Mouse (Mus musculus): ENCODE results near the gene Arl3. TPM values are rescaled to one million over a fixed set of nuclear protein-coding genes. Genes with fewer than 3 reads are reported as not detected.

Gene Arl3
- total and polyA plus RNA-seq, 3 experiments = 24.1 to 46.5 (median 45.3) TPM

DNA sequence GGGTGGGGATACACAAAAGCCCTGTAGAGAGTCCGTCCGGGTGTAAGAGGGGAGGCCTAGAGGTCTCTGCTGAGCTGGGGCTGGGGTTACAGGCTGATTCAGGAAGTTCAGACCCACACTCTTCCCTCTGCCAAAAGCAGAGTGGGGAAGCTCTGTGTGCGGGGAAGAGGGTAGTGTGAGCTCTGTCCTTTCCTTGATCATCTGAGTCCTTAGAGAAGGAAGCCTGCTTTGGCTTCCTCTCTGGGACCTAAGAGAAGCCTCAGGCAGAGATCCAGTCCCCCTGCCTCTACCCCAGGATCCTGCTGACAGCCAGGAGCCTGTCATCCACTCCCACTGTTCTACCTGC, 66.7 kb downstream of the Arl3 start:
- Histone ChIP-seq H3K36me3 (replicated peaks in 1 of 2; ENCODE audit: control insufficient read depth in 1 of 2, insufficient read depth in 1 of 2, low read length in 1 of 2) (peaks cover 20 to 65% of the 10 kb centered on the region in 2 experiments), H3K4me1 (ENCODE audit: control insufficient read depth in 1 of 2, insufficient read depth in 2 of 2) (peaks cover 22 to 61% of the 10 kb centered on the region in 2 experiments), H3K4me2 (ENCODE audit: insufficient read depth, low read depth, poor library complexity, severe bottlenecking) (peak overlapping the region; percentile 82), H3K9me3 (replicated peaks; ENCODE audit: low read length) (no peaks in the 10 kb centered on the region), H3K27ac (ENCODE audit: insufficient read depth, low read depth) (no peak overlapping the region), H3K4me3 (replicated peaks in 1 of 3; ENCODE audit: low read depth in 2 of 3, low read length in 2 of 3, poor library complexity in 1 of 3) (peak overlapping the region; percentile 82 to 93 (median 93)), H3K9ac (ENCODE audit: insufficient read depth, low read depth) (peak overlapping the region; percentile 98), H3K27me3 (replicated peaks) (no peaks in the 10 kb centered on the region), H3K79me2 (replicated peaks; ENCODE audit: control insufficient read depth, extremely low read depth, insufficient read depth, poor library complexity, severe bottlenecking) (peaks cover 82% of the 10 kb centered on the region)
- TF ChIP-seq RCOR1 (conservative IDR thresholded peaks at IDR 0.05; ENCODE audit: low read depth, low read length) = no peak
- TF ChIP-seq ZNF384 (IDR thresholded peaks at IDR 0.05; ENCODE audit: low read depth, low read length) = no peak
- TF ChIP-seq IRF4 (IDR thresholded peaks at IDR 0.05; ENCODE audit: low read depth, low read length) = no peak
- TF ChIP-seq KAT2A (IDR thresholded peaks at IDR 0.05; ENCODE audit: insufficient replicate concordance, low read length) = no peak
- TF ChIP-seq RAD21 (IDR thresholded peaks at IDR 0.05; ENCODE audit: low read depth, low read length) = no peak
- TF ChIP-seq BHLHE40 (IDR thresholded peaks at IDR 0.05; ENCODE audit: low read depth, low read length) = no peak
- TF ChIP-seq ZKSCAN1 (IDR thresholded peaks at IDR 0.05; ENCODE audit: borderline replicate concordance, low read depth, low read length) = no peak
- TF ChIP-seq SIN3A (IDR thresholded peaks at IDR 0.05; ENCODE audit: low read length) = no peak
- no peak for TF ChIP-seq MXI1 (IDR thresholded peaks at IDR 0.05; ENCODE audit: low read depth, low read length)
- no peak for TF ChIP-seq EP300 (IDR thresholded peaks at IDR 0.05; ENCODE audit: low read length)
- TF ChIP-seq POLR2AphosphoS2 (IDR thresholded peaks at IDR 0.05; ENCODE audit: low read depth, low read length) = no peak
- TF ChIP-seq CHD1 (IDR thresholded peaks at IDR 0.05; ENCODE audit: low read depth, low read length) = no peak
- TF ChIP-seq CTCF (conservative IDR thresholded peaks at IDR 0.05 in 1 of 2, IDR thresholded peaks at IDR 0.05 in 1 of 2; ENCODE audit: low read depth in 2 of 2, low read length in 2 of 2) = no peak
- dilution Hi-C loops (cut with MboI; ENCODE audit: extremely low pct_ligation_motif_present, extremely low pct_unique_long_range_greater_than_20kb, low sequenced_read_pairs) (no loop called here), in situ Hi-C loops (cut with MboI; ENCODE audit: low pct_ligation_motif_present, low pct_unique_long_range_greater_than_20kb, low sequenced_read_pairs) (no loop called here)
- no peak for DNase-seq (ENCODE audit: extremely low read depth)

DNA sequence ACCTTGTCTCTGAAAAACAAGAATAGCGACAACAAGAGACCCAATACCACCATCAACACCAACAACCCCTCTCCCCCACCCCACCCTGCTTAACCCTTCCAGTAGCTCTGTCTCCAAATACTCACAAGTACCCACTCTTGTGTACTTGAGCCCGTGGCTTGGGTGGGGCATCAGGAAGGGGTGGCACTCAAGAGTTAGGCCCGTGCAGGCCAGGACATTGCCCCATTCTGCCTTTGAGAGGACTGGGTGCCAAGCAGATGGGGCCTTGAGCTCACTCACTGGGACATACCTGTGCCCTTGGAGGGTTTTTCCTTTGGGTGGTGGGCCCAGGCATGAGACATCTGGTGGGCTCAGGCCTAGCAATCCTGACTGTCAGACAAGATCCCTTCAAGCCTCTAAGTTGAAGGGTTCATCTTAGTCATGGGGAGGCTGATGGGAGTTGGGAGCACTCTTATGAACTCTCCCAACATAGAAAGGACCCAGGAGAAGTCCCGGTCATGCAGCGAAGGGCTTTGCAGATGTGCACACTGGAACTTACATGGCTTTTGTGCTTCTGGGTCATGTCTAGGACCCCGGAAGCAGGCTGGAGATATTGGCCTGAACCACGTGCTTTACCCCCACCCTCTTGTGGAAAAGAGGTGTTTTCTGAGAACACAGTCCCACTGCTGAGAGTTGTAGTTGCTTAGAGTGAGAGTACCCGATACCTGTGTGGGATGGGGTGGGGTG, 67.2 kb downstream of the Arl3 start:
- peak overlapping the region; percentile 96; the same call in 1 of the 2 replicates for H3K27ac ChIP-seq (ENCODE audit: insufficient read depth, low read depth)
- no peaks in the 10 kb centered on the region for H3K9me3 ChIP-seq (replicated peaks; ENCODE audit: low read length)
- H3K79me2 ChIP-seq (replicated peaks; ENCODE audit: control insufficient read depth, extremely low read depth, insufficient read depth, poor library complexity, severe bottlenecking) = peaks cover 78% of the 10 kb centered on the region
- peak overlapping the region; percentile 82 to 93 (median 93) for H3K4me3 ChIP-seq (replicated peaks in 1 of 3; ENCODE audit: low read depth in 2 of 3, low read length in 2 of 3, poor library complexity in 1 of 3)
- in situ Hi-C loops (cut with MboI; ENCODE audit: low pct_ligation_motif_present, low pct_unique_long_range_greater_than_20kb, low sequenced_read_pairs) = no loop called here
- H3K36me3 ChIP-seq (replicated peaks in 1 of 2; ENCODE audit: control insufficient read depth in 1 of 2, insufficient read depth in 1 of 2, low read length in 1 of 2) = peaks cover 19 to 62% of the 10 kb centered on the region in 2 experiments
- dilution Hi-C loops (cut with MboI; ENCODE audit: extremely low pct_ligation_motif_present, extremely low pct_unique_long_range_greater_than_20kb, low sequenced_read_pairs) = no loop called here
- DNase-seq (ENCODE audit: extremely low read depth) = no peak
- peak overlapping the region; percentile 82 for H3K4me2 ChIP-seq (ENCODE audit: insufficient read depth, low read depth, poor library complexity, severe bottlenecking)
- no peaks in the 10 kb centered on the region for H3K27me3 ChIP-seq (replicated peaks)
- H3K4me1 ChIP-seq (ENCODE audit: control insufficient read depth in 1 of 2, insufficient read depth in 2 of 2) = peaks cover 20 to 57% of the 10 kb centered on the region in 2 experiments
- H3K9ac ChIP-seq (ENCODE audit: insufficient read depth, low read depth) = peak overlapping the region; percentile 98
- TF ChIP-seq UBTF (IDR thresholded peaks at IDR 0.05; ENCODE audit: low read depth, low read length) (no peak), MAZ (IDR thresholded peaks at IDR 0.05; ENCODE audit: low read depth, low read length) (0 out of 2 replicates have a peak, but pooled peaks have one; percentile 64), E2F4 (IDR thresholded peaks at IDR 0.05; ENCODE audit: insufficient replicate concordance, low read depth, low read length) (no peak), SIN3A (IDR thresholded peaks at IDR 0.05; ENCODE audit: low read length) (peak; percentile 48; the same call in 1 of the 2 replicates), ELF1 (IDR thresholded peaks at IDR 0.05; ENCODE audit: low read depth, low read length) (peak; percentile 71), MXI1 (IDR thresholded peaks at IDR 0.05; ENCODE audit: low read depth, low read length) (peak; percentile 90), MYC (IDR thresholded peaks at IDR 0.05; ENCODE audit: low read depth, low read length) (peak; percentile 89; the same call in 1 of the 2 replicates), MAFK (IDR thresholded peaks at IDR 0.05; ENCODE audit: insufficient replicate concordance, low read length) (no peak), NRF1 (IDR thresholded peaks at IDR 0.05; ENCODE audit: low read depth, low read length) (no peak), CHD2 (IDR thresholded peaks at IDR 0.05; ENCODE audit: low read length) (no peak), ETS1 (conservative IDR thresholded peaks at IDR 0.05; ENCODE audit: low read depth, low read length) (0 out of 2 replicates have a peak, but pooled peaks have one; percentile 12), USF1 (IDR thresholded peaks at IDR 0.05; ENCODE audit: low read depth, low read length) (peak; percentile 37; the same call in 1 of the 2 replicates), POLR2AphosphoS2 (IDR thresholded peaks at IDR 0.05; ENCODE audit: low read depth, low read length) (no peak), BHLHE40 (IDR thresholded peaks at IDR 0.05; ENCODE audit: low read depth, low read length) (no peak), ZC3H11A (IDR thresholded peaks at IDR 0.05; ENCODE audit: low read depth, low read length) (no peak), RAD21 (IDR thresholded peaks at IDR 0.05; ENCODE audit: low read depth, low read length) (no peak), MEF2A (IDR thresholded peaks at IDR 0.05; ENCODE audit: borderline replicate concordance, low read depth, low read length) (no peak), ZNF384 (IDR thresholded peaks at IDR 0.05; ENCODE audit: low read depth, low read length) (no peak), TCF12 (IDR thresholded peaks at IDR 0.05; ENCODE audit: low read depth, low read length) (0 out of 2 replicates have a peak, but pooled peaks have one; percentile 15), MAX (IDR thresholded peaks at IDR 0.05; ENCODE audit: low read length) (peak; percentile 94), RCOR1 (conservative IDR thresholded peaks at IDR 0.05; ENCODE audit: low read depth, low read length) (no peak), USF2 (conservative IDR thresholded peaks at IDR 0.05; ENCODE audit: low read depth, low read length) (no peak), TBP (conservative IDR thresholded peaks at IDR 0.05; ENCODE audit: low read depth, low read length) (no peak), HCFC1 (IDR thresholded peaks at IDR 0.05; ENCODE audit: low read depth, low read length) (no peak)

Measured in CH12.LX (cell line).